Mouse (Mus musculus): Measurements from ENCODE around the gene Gm21970.

DNA sequence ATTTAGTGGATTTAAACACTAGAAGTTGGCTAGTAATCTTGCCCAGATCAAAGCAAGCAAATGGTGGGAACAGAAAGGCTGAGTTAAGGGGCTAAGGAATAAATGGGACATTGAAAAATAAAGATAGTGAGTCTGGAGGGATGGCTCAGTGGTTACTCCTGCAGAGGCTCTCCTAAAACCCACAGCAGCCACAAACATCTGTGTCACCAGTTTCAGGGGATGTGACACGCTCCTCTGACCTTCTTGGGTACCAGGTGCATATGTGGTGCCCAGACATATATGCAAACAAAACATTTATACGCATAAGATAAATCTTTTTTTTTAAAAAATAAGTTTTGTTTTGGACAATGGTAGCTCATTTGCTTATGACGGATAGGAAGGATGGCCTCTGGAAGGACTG is 67.9 kb downstream of the Gm21970 start:
- TF ChIP-seq CTCF (IDR thresholded peaks at IDR 0.05; ENCODE audit: low read depth) = no peak
- no peak for TF ChIP-seq EP300 (IDR thresholded peaks at IDR 0.05; ENCODE audit: low read depth)

All from liver, embryonic 14.5 days (tissue).